Mouse (Mus musculus) kidney, embryonic 16.5 days (tissue): ENCODE measurements around the gene Tspan14. TPM values are rescaled to one million over a fixed set of nuclear protein-coding genes. Genes with fewer than 3 reads are reported as not detected.

Source experiments
- ATAC-seq: fragments of 200-750 bp; cut with Nextera tagmentation; 2 replicates; pipeline ENCODE4 v1.8.0; 2017; ENCODE audit warnings: moderate TSS enrichment; ENCODE audit not compliant: low FRiP score, low TSS enrichment
- H3K27ac ChIP-seq: fragments of 300-500 bp; sonication (generic); 2 replicates; pipeline ENCODE4 v1.5.1; 2014; ENCODE audit warnings: low read length
- H3K27me3 ChIP-seq: fragments of 300-500 bp; sonication (generic); 2 replicates; pipeline ENCODE4 v1.6.1; 2014; ENCODE audit warnings: low read length, control low read depth, mixed read lengths; ENCODE audit not compliant: insufficient read depth
- H3K36me3 ChIP-seq: fragments of 300-500 bp; sonication (generic); 2 replicates; pipeline ENCODE4 v1.6.1; 2014; ENCODE audit warnings: low read length, control low read depth, mixed read lengths; ENCODE audit not compliant: insufficient read depth
- H3K4me1 ChIP-seq: fragments of 300-500 bp; sonication (generic); 2 replicates; pipeline ENCODE4 v1.6.1; 2014; ENCODE audit warnings: low read length, control low read depth, mixed read lengths; ENCODE audit not compliant: insufficient read depth
- H3K4me2 ChIP-seq: fragments of 300-500 bp; sonication (generic); replicated peaks from 2 replicates; pipeline ENCODE4 v1.6.1; 2014; ENCODE audit warnings: low read depth, low read length
- H3K4me3 ChIP-seq: fragments of 300-500 bp; sonication (generic); 2 replicates; pipeline ENCODE4 v1.5.1; 2014; ENCODE audit warnings: mild to moderate bottlenecking, low read length
- H3K9ac ChIP-seq: fragments of 300-500 bp; sonication (generic); replicated peaks from 2 replicates; pipeline ENCODE4 v1.6.1; 2014; ENCODE audit warnings: low read length
- H3K9me3 ChIP-seq: fragments of 300-500 bp; sonication (generic); 2 replicates; pipeline ENCODE4 v1.6.1; 2016; ENCODE audit warnings: low read length, control low read depth
- WGBS: fragments of 180-500 bp; shearing (Covaris S2); extraction: QIAGEN DNeasy Blood & Tissue Kit; methylation state at CpG from one replicate; pipeline ENCODE4 v1.1.7; 2014; 5-methylcytosine and 5-hydroxymethylcytosine counted together
- polyA plus RNA-seq: library from polyadenylated mRNA; unstranded; fragments of >200 nt; fragmentation: Nextera tagmentation; extraction: Ambion mirVana; gene quantifications from 2 replicates; pipeline ENCODE4 v1.2.1, GENCODE M21; 2015

The Tspan14 gene
- polyA plus RNA-seq, 1 experiment from 2014 or later: 144 TPM

GRCm38 (mm10) chr14:40931115-40931829, 35.3 kb downstream of the Tspan14 start:
- H3K4me2 ChIP-seq: peak overlapping the region; percentile 13; the same call in 1 of the 2 replicates
- no peak overlapping the region for H3K4me3 ChIP-seq
- no peaks in the 10 kb centered on the region for H3K36me3 ChIP-seq
- ATAC-seq: peak; percentile 65
- 43% methylated on average over 3 of the region's 3 CpGs for WGBS
- H3K27me3 ChIP-seq: no peaks in the 10 kb centered on the region
- peak overlapping the region; percentile 91 for H3K27ac ChIP-seq
- H3K9me3 ChIP-seq: no peaks in the 10 kb centered on the region
- H3K9ac ChIP-seq: peak overlapping the region; percentile 40; the same call in 1 of the 2 replicates
- peaks cover 97% of the 10 kb centered on the region for H3K4me1 ChIP-seq

- WGBS: 88% methylated on average over 2 of the region's 2 CpGs
- Histone ChIP-seq H3K36me3 (no peaks in the 10 kb centered on the region), H3K27me3 (no peaks in the 10 kb centered on the region), H3K27ac (peak overlapping the region; percentile 4; the same call in 1 of the 2 replicates), H3K4me3 (no peak overlapping the region), H3K4me1 (peaks cover 89% of the 10 kb centered on the region), H3K9ac (no peak overlapping the region), H3K9me3 (no peaks in the 10 kb centered on the region), H3K4me2 (no peak overlapping the region)
- no peak for ATAC-seq
Observed at GRCm38 (mm10) chr14:40929943-40930342, 36.7 kb downstream of the Tspan14 start.

- H3K4me1 ChIP-seq: peaks cover 89% of the 10 kb centered on the region
- 0 out of 2 replicates have a peak overlapping the region, but pooled peaks have one; percentile 4 for H3K27ac ChIP-seq
- WGBS: 61% methylated on average over 5 of the region's 5 CpGs
Observed at GRCm38 (mm10) chr14:40928897-40929296, 37.7 kb downstream of the Tspan14 start.

GRCm38 (mm10) chr14:40927041-40927440, 39.6 kb downstream of the Tspan14 start:
- Histone ChIP-seq H3K27me3 (no peaks in the 10 kb centered on the region), H3K4me1 (peaks cover 80% of the 10 kb centered on the region), H3K4me2 (no peak overlapping the region), H3K4me3 (no peak overlapping the region), H3K36me3 (0 out of 2 replicates have a peak, but pooled peaks cover 2% of the 10 kb centered on the region), H3K9ac (no peak overlapping the region), H3K27ac (peak overlapping the region; percentile 35), H3K9me3 (no peaks in the 10 kb centered on the region)
- ATAC-seq: peak; percentile 25
- 3% methylated on average over 2 of the region's 2 CpGs for WGBS

More at GRCm38 (mm10) chr14:40928897-40929296, 37.7 kb downstream of the Tspan14 start:
- H3K27me3 ChIP-seq: no peaks in the 10 kb centered on the region
- H3K9ac ChIP-seq: no peak overlapping the region
- no peaks in the 10 kb centered on the region for H3K36me3 ChIP-seq
- no peak for ATAC-seq
- no peak overlapping the region for H3K4me2 ChIP-seq
- no peaks in the 10 kb centered on the region for H3K9me3 ChIP-seq
- H3K4me3 ChIP-seq: no peak overlapping the region

- H3K27ac ChIP-seq: peak overlapping the region; percentile 84
- H3K4me1 ChIP-seq: peaks cover 55% of the 10 kb centered on the region
- no peak overlapping the region for H3K9ac ChIP-seq
- H3K27me3 ChIP-seq: no peaks in the 10 kb centered on the region
- H3K4me2 ChIP-seq: no peak overlapping the region; the same call in 1 of the 2 replicates
- WGBS: 26% methylated on average over 10 of the region's 10 CpGs
- H3K9me3 ChIP-seq: no peaks in the 10 kb centered on the region
- peaks cover 15% of the 10 kb centered on the region; the same call in 1 of the 2 replicates for H3K36me3 ChIP-seq
- no peak overlapping the region for H3K4me3 ChIP-seq
- peak; percentile 50 for ATAC-seq
Observed at GRCm38 (mm10) chr14:40924378-40925113, 42.1 kb downstream of the Tspan14 start.

- peaks cover 37% of the 10 kb centered on the region for H3K4me1 ChIP-seq
- H3K27me3 ChIP-seq: no peaks in the 10 kb centered on the region
- no peak for ATAC-seq
- H3K9me3 ChIP-seq: no peaks in the 10 kb centered on the region
- 96% methylated on average over 1 of the region's 1 CpGs for WGBS
- H3K4me2 ChIP-seq: no peak overlapping the region
- no peak overlapping the region for H3K4me3 ChIP-seq
- H3K36me3 ChIP-seq: peaks cover 15% of the 10 kb centered on the region; the same call in 1 of the 2 replicates
- no peak overlapping the region for H3K27ac ChIP-seq
- H3K9ac ChIP-seq: no peak overlapping the region
Observed at GRCm38 (mm10) chr14:40921241-40921640, 45.4 kb downstream of the Tspan14 start.

- H3K4me1 ChIP-seq: peaks cover 38% of the 10 kb centered on the region
- no peak for ATAC-seq
- H3K9me3 ChIP-seq: no peaks in the 10 kb centered on the region
- H3K9ac ChIP-seq: no peak overlapping the region
- H3K36me3 ChIP-seq: peaks cover 19% of the 10 kb centered on the region; the same call in 1 of the 2 replicates
- H3K27ac ChIP-seq: no peak overlapping the region
- no peak overlapping the region for H3K4me3 ChIP-seq
- no peak overlapping the region for H3K4me2 ChIP-seq
- 91% methylated on average over 7 of the region's 7 CpGs for WGBS
- H3K27me3 ChIP-seq: no peaks in the 10 kb centered on the region
Observed at GRCm38 (mm10) chr14:40919521-40919920, 47.1 kb downstream of the Tspan14 start.

- no peak overlapping the region for H3K4me2 ChIP-seq
- ATAC-seq: no peak
- peaks cover 26% of the 10 kb centered on the region; the same call in 1 of the 2 replicates for H3K36me3 ChIP-seq
- no peaks in the 10 kb centered on the region for H3K27me3 ChIP-seq
- H3K9ac ChIP-seq: no peak overlapping the region
- H3K27ac ChIP-seq: peak overlapping the region; percentile 32; the same call in 1 of the 2 replicates
- no peak overlapping the region for H3K4me3 ChIP-seq
- no peaks in the 10 kb centered on the region for H3K9me3 ChIP-seq
- H3K4me1 ChIP-seq: peaks cover 41% of the 10 kb centered on the region
- 64% methylated on average over 6 of the region's 7 CpGs for WGBS
Observed at GRCm38 (mm10) chr14:40918477-40918876, 48.1 kb downstream of the Tspan14 start.

- WGBS: 0% methylated on average over 1 of the region's 1 CpGs
- Histone ChIP-seq H3K27me3 (no peaks in the 10 kb centered on the region), H3K4me3 (no peak overlapping the region), H3K9me3 (no peaks in the 10 kb centered on the region), H3K36me3 (peaks cover 35% of the 10 kb centered on the region; the same call in 1 of the 2 replicates), H3K4me2 (no peak overlapping the region), H3K9ac (no peak overlapping the region), H3K4me1 (peaks cover 40% of the 10 kb centered on the region), H3K27ac (peak overlapping the region; percentile 32; the same call in 1 of the 2 replicates)
- ATAC-seq: peak; percentile 44; the same call in 1 of the 2 replicates
Observed at GRCm38 (mm10) chr14:40917632-40918031, 49.0 kb downstream of the Tspan14 start.
